Mouse (Mus musculus): ENCODE measurements around the gene Ahcy.
"Not testable (repeated sequence)": the region's sequence is repeated elsewhere in the genome, so short reads cannot be mapped to it uniquely, and the experiment has no call there.

The Ahcy gene

DNA sequence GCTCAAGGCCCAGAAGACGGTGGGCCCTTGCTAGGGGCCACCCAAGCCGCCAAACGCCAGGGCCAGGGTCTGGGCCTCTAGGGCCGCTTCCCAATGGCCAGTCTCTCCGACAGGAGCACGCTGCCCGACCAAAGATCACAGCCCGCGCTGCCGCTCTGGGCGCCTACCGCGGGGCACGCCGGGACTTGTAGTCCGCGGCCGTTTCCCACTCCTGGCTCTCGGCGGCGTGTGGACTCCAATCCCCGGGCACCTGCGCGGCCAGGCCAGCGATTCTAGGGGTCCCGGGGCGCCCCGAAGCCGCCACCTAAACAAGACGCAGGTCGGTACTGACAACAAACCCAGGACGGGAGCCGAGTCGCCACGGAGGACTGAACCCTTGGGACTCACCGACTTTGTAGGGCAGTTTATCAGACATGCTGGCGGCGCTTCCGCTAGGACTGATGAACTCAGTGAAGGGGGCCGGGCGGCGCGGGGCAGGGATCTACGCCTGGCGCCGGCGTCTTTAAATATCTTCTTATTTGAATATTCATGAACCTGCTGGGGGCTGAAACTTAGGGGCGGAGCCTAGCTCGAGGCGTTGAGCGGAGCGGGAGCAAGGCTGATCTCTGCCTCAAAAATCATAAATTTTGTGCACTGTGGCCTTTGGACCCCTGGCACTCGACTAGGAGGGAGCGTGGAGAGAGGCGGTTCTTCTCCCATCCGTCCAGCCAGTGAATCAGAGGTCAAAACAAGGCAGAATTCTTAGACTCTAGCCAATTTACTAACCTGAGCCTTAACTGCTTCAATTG lies at the start of gene Ahcy:
Gene Ahcy, minus strand, starts transcription at position 520 of the 788 bp plus-strand sequence.
- peak; percentile 71 for DNase-seq (ENCODE audit: low read depth, low spot score)

DNA sequence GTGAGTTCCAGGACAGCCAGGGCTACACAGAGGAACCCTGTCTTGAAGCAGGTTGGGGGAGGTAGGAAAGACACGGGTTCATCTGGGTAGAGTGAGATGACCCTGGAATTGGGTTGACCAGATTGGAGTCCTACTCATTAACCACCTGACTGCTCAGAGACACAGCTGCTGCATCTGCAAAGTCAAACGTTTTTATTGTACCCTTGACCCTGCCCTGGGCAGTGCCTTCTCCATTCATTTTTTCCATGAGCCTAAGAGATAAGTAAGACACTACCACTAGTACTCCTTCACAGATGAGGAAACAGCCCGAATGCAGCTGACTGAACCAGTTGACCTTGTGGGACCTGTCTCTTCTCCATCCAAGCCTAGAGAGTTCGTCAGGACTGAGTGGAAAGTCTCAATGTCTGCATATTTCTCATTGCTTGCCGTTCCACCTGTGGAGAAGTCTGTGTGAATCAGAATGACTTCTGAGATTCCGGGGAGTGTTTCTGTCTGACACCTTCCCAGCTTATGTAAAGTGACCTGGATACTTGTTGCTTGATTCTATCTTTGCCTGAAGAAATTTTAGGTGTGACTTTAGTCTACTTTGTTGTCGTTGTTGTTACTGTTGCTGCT lies 41.0 kb upstream of the Ahcy start:
- no peak for DNase-seq (ENCODE audit: low read depth, low spot score)

DNA sequence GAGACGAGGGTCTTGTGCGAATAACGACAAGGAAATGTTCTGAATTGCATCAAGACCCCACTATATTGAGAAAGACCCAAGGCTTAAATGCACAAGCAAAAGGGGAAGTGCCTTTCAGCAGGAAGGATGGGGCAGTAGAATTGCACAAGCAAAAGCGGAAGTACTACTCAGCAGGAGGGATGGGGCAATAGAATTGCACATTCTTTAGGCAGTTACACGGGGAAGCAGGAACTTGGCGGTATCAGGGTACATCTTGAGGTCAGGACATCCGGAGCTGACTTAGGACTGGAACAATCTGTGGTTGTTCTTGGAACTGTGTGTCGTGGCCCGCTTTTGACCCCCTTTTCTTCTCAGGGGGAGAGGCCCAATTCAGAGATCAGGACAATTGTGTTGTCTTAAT lies 33.0 kb upstream of the Ahcy start:
- DNase-seq (ENCODE audit: low read depth, low spot score), result not testable (repeated sequence)

DNA sequence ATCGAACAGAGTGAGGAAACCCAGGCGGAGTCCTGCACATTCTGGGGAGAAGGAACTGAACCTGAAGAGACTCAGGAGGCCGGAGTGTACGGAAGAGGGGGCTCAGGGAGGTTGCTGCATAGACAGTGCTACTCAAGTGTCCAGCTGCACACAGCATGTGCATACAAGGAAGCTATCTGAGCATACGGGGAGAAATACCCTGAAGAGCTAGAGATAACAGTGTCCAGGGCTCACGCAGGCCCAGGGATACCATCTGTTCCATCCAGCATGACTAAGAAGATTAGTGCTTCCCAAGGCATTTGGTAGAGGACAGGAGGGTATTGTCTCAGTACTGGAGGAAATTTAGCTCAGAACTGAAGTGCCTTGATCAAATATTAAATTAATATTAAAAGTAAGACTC lies 29.3 kb upstream of the Ahcy start:
- DNase-seq (ENCODE audit: low read depth, low spot score), result peak; percentile 56

DNA sequence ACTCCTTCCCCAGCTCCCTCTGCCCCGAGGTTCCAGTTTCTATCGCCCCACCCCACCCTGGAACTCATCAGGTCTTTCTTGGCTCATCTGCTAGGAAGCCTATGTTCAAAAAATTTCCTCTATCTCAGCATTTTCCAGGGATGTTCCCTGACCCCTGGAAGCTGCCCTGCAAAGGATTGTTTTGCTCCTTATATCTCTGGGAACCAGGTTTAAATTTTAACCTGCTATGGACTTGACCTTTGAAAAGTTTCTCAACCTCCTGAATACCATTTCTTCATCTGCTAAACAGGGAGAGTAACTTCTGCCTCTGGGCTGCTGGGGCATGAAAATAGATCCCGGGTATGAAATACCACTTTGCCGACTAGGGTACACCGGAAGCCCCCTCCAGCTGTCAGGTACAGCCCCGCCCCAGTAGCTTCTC lies 27.5 kb upstream of the Ahcy start:
- DNase-seq (ENCODE audit: low read depth, low spot score), result no peak

DNA sequence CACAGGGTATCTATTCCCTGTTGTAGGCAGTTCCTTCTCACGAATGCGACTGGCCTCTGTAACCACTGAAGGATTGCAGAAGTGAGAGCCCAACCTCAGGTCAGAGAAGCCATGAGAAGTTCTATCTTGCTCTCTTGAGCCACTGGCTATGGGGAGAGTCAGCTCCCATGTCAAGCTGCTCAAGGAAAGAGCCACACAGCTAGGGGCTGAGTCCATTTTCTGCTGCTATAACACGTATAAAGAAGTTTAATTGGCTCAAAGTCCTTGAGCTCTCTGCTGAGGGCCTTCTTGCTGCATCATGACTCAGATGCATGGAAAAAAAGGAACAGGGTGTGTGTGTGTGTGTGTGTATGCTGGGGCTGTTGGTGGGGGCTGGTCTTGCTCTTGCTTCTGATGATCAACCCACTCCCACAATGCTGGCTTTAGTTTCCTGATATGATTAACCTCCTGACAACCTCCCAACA lies 26.5 kb upstream of the Ahcy start:
- DNase-seq (ENCODE audit: low read depth, low spot score), result no peak

DNA sequence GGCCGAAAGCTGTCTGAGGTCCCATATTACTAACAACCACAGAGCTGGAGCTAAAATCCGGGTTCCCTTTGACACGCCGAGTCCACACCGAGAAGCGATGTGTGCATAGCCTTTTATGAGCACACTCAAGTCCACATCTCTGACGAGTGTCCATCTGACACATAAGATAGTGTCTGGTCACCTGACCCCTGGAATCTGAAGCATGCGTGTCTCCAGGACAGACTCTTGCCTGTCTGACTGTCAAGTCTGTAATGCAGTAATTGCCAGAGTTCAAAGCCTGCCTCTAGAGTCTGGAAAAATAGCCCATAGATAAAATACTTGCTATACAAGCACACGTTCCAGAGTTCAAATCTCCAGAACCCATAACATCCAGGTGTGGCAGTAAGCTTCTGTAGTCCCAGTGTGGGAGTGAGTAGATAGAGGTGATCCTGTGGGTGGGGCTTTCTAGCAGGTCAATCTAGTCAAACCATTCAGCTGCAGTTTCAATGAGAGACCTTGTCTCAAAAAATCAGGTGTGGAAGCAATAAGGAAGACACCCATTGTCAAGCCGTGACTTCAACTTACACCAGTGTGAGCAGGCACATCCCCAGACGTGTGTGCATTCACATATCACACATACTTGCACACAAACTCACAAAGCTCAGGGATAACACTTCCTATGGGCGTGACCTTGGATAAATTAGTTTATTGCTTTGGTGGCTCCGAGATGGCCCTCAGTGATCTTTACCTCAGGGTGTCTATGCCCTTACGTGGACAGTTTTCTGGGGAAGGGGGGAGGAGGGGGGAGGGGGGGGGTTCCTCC lies 25.9 kb upstream of the Ahcy start:
- no peak for DNase-seq (ENCODE audit: low read depth, low spot score)

DNA sequence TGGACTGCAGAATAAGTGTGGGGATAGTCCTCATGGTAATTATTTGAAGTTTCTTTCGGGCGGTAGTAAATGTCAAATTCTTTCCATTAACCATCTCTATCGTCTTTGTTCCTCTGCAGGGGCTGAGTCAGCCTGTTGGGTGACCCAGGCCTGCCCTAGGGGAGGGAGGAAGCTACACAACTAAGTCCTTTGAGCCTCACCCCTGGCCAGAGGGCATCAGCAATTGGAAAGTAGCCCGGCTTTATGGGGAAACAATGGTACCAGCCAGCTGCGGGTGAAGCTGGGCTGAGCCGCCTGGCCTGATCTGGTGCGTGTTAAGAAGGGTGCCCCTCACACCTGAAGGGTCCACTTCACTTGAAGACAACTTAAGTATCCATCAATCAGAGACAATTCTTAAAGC lies 25.1 kb upstream of the Ahcy start:
- no peak for DNase-seq (ENCODE audit: low read depth, low spot score)

DNA sequence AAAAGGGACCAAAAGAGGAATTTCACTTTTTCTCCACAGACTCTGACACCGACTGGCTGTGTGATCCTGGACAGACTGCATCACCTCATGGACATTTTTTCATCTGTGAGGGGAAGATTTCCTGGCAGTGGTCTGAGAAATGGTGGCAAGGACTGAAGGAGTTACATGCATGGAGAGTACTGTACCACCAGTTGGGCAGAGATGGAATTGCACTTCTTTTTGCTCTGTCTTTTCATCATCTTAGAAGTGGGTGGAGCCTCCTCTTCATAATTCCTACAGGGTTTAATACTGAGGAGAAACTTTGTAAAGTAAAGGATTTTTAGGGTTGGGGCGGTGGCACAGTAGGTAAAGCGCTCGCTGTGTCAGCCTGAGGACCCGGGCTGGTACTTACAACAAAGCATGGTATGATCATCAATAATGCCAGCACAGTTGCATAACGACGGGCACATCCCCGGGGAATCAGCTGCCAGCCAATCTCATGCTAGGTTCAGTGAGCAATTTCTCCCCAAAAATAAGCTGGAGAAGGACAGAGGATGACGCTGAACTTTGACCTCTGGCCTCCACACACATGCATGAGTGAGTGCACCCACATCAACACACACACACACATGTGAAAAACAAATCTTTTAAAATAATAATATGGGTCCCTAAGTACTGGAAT lies 24.6 kb upstream of the Ahcy start:
- DNase-seq (ENCODE audit: low read depth, low spot score), result no peak

DNA sequence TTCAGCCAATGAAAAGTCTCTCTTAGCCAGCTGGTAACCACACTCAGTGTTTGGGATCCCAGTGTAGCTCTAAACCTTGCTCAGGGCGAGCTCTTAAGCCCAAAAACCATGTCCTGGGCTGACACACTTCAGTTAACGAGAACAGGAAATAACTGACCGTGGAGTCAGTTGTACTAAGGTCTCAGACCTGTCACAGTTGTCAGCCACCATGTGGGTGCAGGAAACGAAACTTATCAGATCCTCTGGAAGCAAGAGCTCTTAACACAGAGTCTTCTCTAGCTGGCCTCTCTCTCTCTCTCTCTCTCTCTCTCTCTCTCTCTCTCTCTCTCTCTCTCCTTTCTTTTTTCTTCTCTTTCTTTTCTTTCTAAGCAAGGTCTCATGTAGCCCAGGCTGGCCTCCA lies 19.1 kb upstream of the Ahcy start:
- DNase-seq (ENCODE audit: low read depth, low spot score), result no peak

DNA sequence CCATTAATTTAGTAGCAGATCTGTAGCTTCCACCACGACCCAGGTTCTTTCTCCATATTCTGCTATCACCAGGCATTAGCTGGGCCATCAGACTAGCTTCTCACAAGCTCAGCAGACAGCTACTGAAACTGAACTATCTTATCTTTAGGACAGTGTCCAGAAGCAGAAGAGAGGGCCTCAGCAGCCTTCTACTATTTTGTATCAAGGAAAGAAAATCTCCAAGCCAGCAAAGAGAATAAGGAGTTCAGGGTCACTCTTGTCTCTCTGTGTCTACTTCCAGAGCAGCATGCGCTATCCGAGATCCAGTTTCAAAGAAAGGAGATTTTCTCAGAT lies 17.4 kb upstream of the Ahcy start:
- DNase-seq (ENCODE audit: low read depth, low spot score), result no peak

DNA sequence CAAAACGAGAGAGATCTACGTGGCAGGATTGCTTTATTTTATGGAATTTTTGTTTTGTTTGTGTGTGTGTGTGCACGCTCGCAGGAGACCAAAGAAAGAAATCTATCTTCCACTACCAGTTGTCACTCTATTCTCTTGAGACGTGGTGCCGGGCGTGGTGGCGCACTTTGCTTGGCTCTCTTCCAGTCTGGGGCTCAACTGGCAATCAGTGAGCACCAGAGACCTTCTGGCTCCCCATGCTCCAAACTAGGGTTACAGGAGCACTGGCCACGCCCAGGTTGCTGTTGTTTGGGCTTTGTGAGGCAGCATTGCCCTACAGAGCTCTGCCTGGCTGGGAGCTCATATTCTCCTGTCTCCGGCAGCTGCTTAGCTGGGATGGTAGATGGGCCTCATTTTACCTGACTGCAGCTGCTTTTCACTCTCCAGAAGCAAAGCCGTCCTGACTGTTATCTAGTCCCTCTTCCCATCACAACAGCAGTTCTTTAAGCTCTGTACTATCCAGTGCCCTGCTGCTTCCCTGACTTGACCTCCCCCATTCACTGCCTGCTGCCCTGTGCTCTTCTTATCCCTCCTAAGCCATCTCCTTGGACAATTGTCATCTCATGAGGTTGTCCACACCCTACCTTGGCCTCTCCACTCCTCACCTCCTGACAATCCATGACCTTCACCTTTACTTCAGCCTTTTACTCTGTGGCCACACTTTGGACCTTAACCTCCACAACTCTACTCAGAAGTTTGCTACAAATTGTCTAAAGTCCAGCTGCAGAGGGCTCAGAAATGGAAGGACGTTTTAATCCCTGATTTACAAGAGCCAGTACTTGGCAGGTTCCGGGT lies 16.8 kb upstream of the Ahcy start:
- no peak for DNase-seq (ENCODE audit: low read depth, low spot score)

DNA sequence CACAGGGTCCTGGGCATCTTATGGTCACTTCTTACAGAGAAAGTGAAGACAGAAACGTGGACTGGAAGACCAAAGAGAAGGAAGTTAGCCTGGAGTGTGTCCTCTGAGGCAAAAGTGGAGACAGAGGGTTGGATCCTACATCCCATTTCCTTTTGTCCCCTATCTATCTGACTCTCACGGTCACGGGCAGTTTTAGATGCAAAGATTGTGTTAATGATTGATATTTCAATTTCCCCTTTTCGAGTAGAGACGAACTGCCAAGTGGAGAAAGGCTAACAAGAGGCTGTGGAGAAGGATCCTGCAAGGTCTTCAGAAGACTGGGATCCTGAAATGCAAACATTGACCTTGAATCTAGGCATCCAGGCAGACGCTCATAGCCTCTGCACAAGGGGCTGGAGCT lies 14.0 kb upstream of the Ahcy start:
- DNase-seq (ENCODE audit: low read depth, low spot score), result no peak

DNA sequence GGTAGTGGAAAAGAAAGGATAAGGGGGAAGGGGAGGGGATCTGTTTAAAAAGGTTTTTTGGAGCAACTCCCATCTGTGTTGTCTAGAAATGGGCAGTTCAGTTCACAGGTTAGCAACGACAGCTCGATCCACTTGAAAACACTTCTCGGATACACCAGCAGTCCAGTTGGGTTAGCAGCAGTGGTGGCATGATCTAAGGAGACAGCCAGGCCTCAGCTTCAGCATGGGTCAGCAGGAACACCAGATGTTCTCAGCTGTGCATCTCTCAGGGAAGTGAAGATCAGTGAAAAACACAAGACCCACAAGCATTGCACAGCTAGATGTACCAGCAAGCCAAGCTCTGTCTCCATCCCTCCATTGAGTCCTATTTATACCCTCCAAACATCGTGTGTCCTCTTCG lies 12.0 kb upstream of the Ahcy start:
- DNase-seq (ENCODE audit: low read depth, low spot score), result no peak

DNA sequence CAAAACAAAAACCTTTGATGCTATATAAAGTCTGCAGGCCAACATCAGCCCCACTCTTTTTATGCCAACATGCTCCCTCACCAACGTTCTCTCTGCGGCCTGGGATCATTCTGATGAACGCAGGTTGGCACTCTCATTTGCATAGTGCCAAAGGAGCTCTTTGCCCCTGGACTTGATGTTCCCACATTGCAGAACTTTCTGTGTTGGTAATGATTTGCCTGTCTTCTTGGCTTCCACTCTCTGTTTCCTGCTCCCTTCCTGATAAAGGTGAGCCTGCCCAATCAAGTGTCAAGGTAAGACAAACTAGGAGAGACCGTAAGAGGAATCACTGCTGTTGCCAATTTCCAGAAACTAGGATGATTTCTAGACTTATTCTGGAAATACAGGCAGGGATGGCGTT lies 10.2 kb upstream of the Ahcy start:
- DNase-seq (ENCODE audit: low read depth, low spot score), result no peak

DNA sequence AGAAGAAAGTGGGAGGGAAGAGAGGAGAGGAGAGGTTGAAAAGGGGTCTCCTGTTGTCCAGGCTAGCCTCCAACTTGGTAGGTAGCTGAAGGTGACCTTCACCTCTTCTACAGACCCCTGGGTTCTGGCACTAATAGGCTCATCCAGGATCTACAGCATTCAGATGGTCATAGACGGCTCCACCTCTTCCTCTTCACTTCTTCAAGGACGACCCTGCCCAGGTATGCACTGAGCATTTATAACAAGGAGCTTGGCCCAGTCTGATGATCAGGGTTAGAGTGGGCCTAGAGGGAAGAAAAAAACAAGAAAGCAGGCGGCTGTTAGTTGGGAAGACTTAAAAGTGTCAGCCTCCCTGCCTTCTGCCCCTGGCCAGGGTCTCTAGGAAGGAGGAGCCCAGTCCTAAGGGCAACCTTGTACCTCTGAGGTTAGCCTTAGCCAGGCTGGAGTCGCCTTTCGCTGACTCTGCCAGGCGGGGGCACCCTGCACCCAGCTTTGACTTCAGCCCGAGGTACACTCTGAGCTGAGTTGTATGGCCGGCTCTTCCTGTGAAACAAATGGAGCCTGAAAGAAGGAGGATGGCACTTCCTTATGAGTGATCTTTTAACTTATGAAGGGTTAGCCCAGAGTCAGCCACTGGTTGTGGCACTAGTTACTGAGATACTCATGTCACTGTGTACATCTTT lies 8.0 kb upstream of the Ahcy start:
- DNase-seq (ENCODE audit: low read depth, low spot score), result peak; percentile 43

DNA sequence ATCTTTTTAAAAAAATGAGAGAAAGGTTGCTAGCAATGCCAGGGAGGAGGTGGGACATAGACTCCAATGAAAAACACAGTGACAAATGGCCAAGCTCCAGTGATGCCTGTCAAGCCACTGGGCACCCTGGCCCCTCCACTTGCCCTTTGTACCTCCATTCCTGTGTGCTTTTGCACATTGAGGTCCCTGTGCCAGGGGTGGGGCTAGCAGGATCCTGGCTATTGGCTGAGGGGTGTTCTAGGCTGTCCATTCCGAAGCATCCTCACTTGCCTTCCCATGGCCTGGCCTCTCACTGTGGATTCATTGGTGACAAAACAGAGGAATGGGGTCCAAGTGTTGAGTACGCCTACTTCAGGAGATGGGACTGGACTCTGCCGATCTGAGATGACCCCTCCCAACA lies 6.8 kb upstream of the Ahcy start:
- DNase-seq (ENCODE audit: low read depth, low spot score), result no peak

DNA sequence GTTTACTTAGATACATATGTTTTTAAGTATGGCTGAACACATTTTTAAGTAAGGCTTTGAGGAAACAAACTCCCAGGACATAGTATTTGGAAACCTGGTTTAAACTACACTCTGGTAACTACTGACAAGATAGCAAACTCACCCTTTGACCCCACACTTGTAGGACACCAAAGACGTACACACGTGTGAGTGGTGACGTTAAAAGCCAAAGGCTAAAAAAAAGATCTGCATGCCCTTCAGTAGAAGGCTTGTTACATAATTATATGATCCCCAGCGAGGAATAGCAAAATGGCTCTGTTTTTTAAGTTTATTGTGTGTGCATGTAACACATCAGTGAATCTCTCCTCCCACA lies 5.9 kb upstream of the Ahcy start:
- no peak for DNase-seq (ENCODE audit: low read depth, low spot score)

DNA sequence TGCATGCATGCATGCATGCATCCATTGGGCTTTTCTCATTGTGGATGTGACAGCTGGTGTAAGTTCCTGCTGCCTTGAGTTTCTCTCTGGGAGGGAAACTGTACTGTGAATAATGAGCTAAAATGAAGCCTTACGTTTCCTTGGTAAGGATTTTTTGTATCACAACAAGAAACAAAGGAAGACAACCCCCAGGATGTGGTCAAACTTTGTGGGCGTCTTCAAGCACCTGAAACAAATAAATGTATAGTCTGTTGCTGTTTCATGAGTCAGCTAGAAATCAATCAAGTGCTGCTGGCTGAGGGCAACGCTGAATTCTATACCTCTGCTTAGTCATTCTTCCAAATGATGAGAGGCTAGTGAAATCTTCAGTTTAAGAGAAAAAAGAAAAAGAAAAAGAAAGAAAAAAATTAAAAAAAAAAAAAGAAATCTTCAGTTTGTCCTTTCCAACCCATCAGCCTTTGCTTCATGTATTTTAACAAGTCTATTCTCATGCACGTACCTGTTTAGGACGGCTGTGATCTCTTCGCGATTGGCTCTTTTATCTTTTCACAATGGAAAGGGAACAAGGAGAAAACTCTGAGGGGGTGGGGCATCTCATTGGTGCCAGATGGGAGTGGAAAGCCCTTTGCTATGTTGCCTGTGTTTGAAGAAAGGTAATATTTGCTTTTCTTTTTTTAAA lies 5.3 kb upstream of the Ahcy start:
- DNase-seq (ENCODE audit: low read depth, low spot score), result no peak

DNA sequence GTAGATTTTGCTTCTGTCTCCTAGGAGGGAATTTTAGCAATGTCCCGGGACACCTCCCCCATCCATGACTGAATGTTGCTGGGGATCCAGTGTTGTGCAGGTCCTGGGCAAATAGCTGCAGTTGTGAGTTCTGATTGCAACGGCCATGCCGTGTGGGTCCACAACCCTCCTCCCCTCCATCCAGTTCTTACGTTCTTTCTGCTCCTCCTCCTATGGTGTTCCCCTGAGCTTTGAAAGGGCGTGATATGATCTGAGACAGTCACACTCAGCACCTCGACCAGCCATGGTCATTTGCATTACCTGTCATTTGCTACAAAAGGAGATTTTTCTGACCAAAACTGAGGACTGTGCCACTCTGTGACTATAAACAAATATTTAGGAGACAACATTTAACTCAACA lies 1.4 kb upstream of the Ahcy start:
- DNase-seq (ENCODE audit: low read depth, low spot score), result no peak

Measured in retina, postnatal 7 days (tissue).